Mouse (Mus musculus) testis, postnatal 10 days (tissue): ENCODE measurements at regions not wholly inside any gene's neighbourhood (a gene's known extent, or its start where the extent isn't known, plus 50 kb on each side); places are given as distances from the start of the nearest gene placed in this dataset.

ENCODE experiments used
- DNase-seq: peaks from one replicate; pipeline ENCODE4 v3.0.0; 2021; ENCODE audit warnings: low spot score

- DNase-seq: no peak
Observed at GRCm38 (mm10) chr7:58919863-58920262, 263.9 kb downstream of the Atp10a start.

- no peak for DNase-seq
Observed at GRCm38 (mm10) chr7:58920283-58920682, 264.3 kb downstream of the Atp10a start.

DNA sequence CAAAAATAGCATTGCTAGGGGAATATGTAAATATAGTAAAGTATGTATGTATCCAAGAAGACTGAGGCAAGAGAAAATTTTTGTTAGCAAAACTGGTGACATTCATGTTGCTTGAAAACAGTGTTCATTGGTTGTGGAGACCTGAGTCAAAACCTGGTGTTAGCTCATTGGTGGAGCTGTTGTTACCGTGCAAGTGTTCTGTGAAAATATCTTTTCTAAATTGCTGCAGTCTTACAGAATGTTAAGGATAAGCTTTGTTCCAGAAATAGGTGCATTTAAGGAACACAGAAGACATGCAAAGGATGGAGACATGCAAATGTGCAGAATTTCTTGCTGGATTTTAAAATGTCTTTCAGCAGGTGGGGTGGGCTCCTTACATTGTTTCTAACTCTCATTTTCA lies 269.0 kb downstream of the Atp10a start:
- DNase-seq: no peak

DNA sequence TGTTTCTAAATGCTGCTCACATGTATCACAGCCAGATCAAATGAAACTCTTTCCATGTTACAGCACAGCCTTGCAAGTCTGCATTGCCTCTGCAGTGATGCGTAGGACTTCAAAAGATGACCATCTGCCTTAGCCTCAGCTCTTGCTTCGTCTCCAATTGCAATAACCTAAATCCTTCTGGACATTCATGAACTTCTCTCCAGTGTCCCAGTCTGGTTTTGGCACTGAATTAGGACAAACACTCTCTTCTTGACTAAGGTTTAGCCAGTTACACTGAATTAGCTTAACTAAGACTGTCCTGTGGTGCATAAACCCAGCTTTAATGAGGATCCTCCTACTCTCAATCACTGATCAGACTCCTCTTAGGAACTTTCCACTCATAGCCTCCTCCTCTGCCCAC lies 269.4 kb downstream of the Atp10a start:
- no peak for DNase-seq

- DNase-seq: no peak
Observed at GRCm38 (mm10) chr7:58957448-58957847, 271.1 kb upstream of the Ube3a start.

DNA sequence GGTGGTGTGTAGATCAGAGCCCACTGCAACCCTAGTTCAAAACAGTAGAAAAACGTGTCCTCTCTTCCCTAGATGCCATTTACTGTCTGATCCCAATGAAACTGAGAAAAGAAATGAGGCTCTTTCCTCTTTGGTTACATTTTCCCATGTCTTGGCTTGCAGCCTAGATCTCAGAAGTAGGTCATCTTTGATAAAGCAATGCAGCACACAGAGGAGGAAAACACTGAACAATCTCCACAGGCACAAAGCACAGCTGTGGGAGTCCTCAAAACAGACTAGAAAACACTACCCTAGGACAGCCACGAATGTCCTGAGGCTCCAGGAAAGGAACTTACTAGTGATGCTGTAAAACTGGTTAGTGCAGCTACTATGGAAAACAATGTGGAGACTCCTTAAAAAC lies 221.4 kb upstream of the Ube3a start:
- peak; percentile 46 for DNase-seq

DNA sequence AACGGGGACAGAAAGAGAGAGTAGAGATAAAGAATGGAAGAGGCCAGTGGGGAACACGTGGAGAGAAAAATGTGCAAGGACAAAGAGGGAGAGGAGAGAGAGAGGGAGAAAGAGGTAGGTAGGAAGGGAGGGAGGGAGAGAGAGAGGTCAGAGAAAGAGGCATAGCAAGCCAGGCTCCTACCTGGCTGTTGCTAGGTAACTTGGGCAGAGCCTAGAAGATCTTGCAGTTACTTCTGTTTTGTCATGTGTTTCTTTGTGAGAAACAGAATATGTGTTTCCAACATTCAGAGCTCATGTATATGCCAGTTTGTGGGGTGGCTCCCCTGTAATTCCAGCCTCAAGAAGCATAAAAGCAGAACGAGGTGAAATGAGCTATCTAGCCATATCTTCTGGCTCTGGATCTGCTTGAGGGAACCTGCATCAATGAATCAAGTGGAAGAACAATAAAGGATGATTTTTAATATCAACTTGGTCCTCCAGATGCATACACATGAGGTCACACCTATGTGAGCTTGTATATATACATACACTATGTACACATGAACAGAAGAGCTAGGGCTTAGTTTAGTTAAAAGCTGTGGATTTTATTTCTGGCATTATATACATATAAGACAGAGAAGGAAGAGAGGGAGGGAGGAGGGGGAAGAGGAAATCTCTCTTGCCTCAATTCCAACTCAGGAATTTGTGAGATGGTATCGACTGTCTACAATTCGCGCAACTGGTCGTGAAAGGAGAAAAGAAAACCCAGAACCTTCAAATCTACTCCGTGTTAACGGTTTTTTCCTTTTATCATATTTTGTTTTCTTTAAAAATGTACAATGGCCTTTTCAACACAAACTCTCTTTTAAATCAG lies 214.9 kb upstream of the Ube3a start:
- DNase-seq: no peak

DNA sequence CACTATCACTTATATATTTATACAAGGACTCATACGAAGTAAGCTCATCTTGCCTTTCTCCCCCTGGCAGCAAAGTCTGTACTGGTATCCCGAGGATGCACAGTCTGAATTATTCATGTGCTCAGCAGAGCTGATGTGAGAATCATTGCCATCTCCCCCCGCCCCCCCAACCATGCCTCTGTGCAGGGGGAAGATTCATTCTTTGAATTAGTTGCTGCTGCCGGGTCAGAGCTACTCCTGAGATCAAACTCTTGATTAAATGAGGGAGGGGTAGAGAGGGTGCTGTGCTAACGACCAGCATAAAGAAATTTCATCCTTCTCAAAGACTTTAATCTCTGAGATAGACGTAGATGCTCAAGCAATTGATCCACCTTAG lies 214.3 kb upstream of the Ube3a start:
- no peak for DNase-seq

DNA sequence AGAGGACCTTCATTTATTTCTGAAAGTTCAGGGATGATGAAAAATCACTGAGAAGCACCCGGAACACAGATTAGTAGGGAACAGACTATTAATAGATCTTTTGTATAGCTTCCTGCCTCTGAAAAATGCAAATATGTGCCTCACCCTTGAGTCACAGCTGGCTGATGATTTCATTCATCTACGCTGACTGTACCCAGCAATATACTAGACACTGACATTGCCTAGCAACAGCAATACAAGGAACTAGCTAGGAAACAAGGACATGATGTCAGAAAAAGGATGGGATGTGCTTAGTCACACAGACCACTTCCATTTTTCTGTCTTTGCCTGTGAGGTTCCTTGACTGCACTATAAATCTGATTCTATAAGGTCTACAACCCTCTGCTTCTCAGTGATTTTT lies 201.1 kb upstream of the Ube3a start:
- DNase-seq: no peak
